Mouse (Mus musculus): ENCODE data around the gene Sh3pxd2a. TPM values are rescaled to one million over a fixed set of nuclear protein-coding genes. Genes with fewer than 3 reads are reported as not detected.

The Sh3pxd2a gene
- polyA plus RNA-seq, 1 experiment from 2014 or later, result 1.7 TPM

DNA sequence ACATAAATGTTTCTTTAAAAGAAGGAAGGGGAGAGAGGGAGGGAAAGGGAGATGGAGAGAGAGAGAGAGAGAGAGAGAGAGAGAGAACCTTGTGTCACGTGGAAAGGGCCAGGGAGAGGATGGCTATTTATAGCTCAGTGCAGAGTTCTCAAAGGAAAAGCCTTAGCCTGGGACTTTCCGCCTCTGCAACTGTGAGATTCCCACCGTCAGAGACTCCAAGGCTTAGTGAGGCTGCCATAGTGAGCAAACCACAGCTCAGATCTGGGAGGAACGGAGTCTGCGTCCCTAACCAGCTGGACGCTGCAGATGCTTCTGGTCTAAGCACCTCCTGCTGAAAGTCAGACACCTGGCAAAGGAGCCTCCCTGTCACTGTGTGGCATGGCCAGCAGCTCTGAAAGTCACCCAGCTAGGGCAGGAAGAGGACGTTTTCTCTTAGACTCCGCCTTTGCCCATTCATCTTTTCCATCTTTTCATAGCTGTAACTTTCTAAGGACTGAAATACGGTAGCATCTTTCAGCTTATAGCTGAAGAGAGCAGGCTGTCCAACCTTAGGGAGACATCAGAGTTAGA lies 21.9 kb upstream of the Sh3pxd2a start:
- H3K27ac ChIP-seq (replicated peaks), result no peak overlapping the region
- H3K4me1 ChIP-seq, result peaks cover 11% of the 10 kb centered on the region
- no peaks in the 10 kb centered on the region for H3K36me3 ChIP-seq
- WGBS, result 50% methylated on average over 9 of the region's 9 CpGs
- no peak overlapping the region for H3K4me3 ChIP-seq
- DNase-seq (ENCODE audit: low spot score), result no peak
- peaks cover 12% of the 10 kb centered on the region; the same call in 1 of the 2 replicates for H3K9me3 ChIP-seq (replicated peaks)
- H3K27me3 ChIP-seq (ENCODE audit: low read depth, poor library complexity, severe bottlenecking), result no peaks in the 10 kb centered on the region

DNA sequence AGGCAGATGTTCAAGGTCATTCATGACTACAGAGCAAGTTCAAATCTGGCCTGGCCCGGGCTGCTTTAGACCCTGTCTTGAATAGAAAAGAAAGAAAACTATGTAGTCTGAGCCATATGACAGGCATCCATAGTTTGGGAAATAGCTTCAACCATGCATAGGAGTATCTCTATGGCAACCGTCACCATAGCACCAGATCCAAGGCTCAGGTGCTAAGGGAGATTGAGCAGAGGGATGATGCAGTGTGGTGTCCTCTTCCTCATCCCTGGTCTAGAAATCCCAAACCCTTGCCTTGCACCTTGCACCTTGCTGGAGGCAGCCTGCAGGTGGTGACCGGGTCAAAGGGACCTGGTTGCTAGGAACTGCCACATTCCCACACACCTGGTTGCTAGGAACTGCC lies 19.9 kb upstream of the Sh3pxd2a start:
- no peak for DNase-seq (ENCODE audit: low spot score)
- Histone ChIP-seq H3K4me1 (peaks cover 11% of the 10 kb centered on the region), H3K36me3 (no peaks in the 10 kb centered on the region), H3K4me3 (no peak overlapping the region), H3K27ac (replicated peaks) (no peak overlapping the region), H3K9me3 (replicated peaks) (peaks cover 6% of the 10 kb centered on the region; the same call in 1 of the 2 replicates), H3K27me3 (ENCODE audit: low read depth, poor library complexity, severe bottlenecking) (no peaks in the 10 kb centered on the region)
- WGBS, result 87% methylated on average over 3 of the region's 3 CpGs

DNA sequence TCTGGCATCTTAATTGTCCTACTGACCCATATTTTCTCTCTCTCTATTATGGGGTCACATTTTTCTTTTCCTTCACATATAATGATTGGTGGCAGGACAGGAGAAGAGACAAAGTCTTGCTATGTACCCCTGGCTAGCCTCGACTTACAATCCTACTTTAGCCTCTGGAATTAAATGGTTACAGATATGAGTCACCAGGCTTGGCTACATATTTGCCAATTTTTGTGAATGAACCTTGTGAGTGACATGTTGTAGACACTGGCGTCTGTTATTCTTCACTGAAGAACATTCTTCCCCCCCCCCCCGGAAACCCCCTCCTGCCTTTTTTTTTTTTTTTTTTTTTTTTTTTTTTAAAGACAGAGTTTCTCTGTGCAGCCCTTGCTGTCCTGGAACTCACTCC lies 19.1 kb upstream of the Sh3pxd2a start:
- H3K27ac ChIP-seq (replicated peaks), result no peak overlapping the region
- H3K27me3 ChIP-seq (ENCODE audit: low read depth, poor library complexity, severe bottlenecking), result no peaks in the 10 kb centered on the region
- no peak for DNase-seq (ENCODE audit: low spot score)
- 84% methylated on average over 3 of the region's 3 CpGs for WGBS
- H3K9me3 ChIP-seq (replicated peaks), result peaks cover 5% of the 10 kb centered on the region; the same call in 1 of the 2 replicates
- peaks cover 11% of the 10 kb centered on the region for H3K4me1 ChIP-seq
- no peak overlapping the region for H3K4me3 ChIP-seq
- H3K36me3 ChIP-seq, result no peaks in the 10 kb centered on the region

DNA sequence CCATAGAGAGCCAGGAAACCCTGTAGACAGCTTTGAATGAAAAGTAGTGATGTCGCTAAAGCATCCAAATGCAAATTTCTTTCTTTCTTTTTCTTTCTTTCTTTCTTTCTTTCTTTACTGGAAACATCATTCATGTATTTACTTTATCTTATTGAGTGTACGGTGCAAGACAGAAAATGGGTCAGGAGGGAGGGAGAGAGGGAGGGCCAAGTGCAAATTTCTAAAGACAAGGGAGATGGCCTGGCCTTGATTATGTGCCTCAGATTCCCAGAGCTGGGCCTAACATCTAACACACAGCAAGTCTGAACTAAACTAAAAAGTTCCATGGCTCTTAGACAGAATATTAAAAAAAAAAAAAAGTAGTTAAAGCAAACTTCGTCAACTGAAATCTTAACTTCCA lies 9.3 kb upstream of the Sh3pxd2a start:
- 94% methylated on average over 3 of the region's 3 CpGs for WGBS
- H3K4me3 ChIP-seq, result no peak overlapping the region
- peak overlapping the region; percentile 57; the same call in 1 of the 2 replicates for H3K27ac ChIP-seq (replicated peaks)
- peaks cover 14% of the 10 kb centered on the region for H3K4me1 ChIP-seq
- H3K36me3 ChIP-seq, result no peaks in the 10 kb centered on the region
- no peak for DNase-seq (ENCODE audit: low spot score)
- no peaks in the 10 kb centered on the region for H3K9me3 ChIP-seq (replicated peaks)
- no peaks in the 10 kb centered on the region; the same call in 1 of the 2 replicates for H3K27me3 ChIP-seq (ENCODE audit: low read depth, poor library complexity, severe bottlenecking)

DNA sequence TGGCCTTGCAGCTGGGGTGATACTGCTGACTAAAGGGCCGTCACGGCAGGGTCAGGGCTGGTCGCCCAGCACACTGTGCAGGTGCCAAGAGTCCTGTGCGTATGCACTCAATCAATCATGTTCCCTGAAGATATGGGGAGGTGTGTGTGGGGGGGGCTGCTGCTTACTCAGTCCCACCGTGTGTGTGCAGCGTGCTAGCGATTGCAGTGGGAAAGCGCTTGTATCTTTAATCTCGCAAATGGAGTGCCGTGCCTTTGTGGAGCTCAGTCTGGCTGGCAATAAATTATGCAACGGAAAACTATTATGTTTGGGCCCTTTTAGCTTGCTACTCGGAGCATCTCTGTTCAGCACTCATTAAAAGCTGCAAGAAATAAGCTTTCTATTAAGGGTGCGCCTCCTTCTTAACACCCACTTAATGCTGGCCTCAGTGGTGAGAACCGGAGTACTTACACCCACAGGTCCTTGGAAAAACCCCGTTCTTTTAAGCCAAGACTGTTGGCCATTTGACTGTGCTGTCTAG lies 8.7 kb upstream of the Sh3pxd2a start:
- Histone ChIP-seq H3K36me3 (no peaks in the 10 kb centered on the region), H3K27me3 (ENCODE audit: low read depth, poor library complexity, severe bottlenecking) (no peaks in the 10 kb centered on the region; the same call in 1 of the 2 replicates), H3K4me1 (peaks cover 14% of the 10 kb centered on the region), H3K27ac (replicated peaks) (peak overlapping the region; percentile 57; the same call in 1 of the 2 replicates), H3K9me3 (replicated peaks) (no peaks in the 10 kb centered on the region), H3K4me3 (no peak overlapping the region)
- 73% methylated on average over 15 of the region's 15 CpGs for WGBS
- no peak for DNase-seq (ENCODE audit: low spot score)

DNA sequence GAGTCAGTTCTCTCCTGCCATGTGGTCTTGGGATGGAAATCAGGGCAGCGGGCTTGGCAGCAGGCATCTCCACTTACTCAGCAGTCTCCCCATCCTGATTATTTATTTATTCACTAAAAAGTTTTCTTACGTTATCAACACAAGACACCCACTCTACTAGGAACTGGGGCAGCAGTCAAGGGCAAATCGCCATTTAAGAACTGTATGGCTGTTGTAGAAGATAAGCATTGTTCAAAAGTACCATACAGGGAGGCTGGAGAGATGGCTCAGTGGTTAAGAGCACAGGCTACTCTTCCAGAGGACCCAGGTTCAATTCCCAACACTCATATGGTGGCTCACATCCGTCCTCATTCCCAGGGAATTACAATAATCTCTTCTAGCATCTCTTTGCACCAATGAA lies 7.6 kb upstream of the Sh3pxd2a start:
- Histone ChIP-seq H3K9me3 (replicated peaks) (no peaks in the 10 kb centered on the region), H3K4me3 (no peak overlapping the region), H3K4me1 (peaks cover 14% of the 10 kb centered on the region), H3K36me3 (no peaks in the 10 kb centered on the region), H3K27ac (replicated peaks) (no peak overlapping the region), H3K27me3 (ENCODE audit: low read depth, poor library complexity, severe bottlenecking) (no peaks in the 10 kb centered on the region; the same call in 1 of the 2 replicates)
- WGBS, result 81% methylated on average over 4 of the region's 4 CpGs
- no peak for DNase-seq (ENCODE audit: low spot score)

DNA sequence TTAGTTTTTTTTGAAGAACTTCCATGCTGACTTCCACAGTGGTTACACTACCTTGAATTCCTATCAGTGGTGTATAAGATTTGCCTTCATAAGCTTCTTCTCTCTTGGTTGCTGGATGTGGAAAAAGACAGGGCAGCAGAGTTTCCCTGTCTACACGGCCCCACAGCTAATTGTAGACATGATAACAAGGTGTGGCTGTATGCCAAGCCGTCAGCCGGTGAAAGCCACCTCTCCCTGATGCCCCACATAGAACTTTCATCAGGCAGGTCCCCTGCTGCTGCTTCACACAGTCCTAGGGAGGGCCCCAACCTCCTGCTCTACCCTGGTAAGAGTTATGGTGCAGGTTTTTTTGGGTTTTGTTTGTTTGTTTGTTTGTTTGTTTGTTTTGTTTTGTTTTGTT lies 4.5 kb upstream of the Sh3pxd2a start:
- Histone ChIP-seq H3K4me1 (peaks cover 29% of the 10 kb centered on the region), H3K4me3 (no peak overlapping the region), H3K27ac (replicated peaks) (no peak overlapping the region), H3K9me3 (replicated peaks) (no peaks in the 10 kb centered on the region), H3K36me3 (no peaks in the 10 kb centered on the region), H3K27me3 (ENCODE audit: low read depth, poor library complexity, severe bottlenecking) (peaks cover 8% of the 10 kb centered on the region)
- 84% methylated on average over 3 of the region's 3 CpGs for WGBS
- no peak for DNase-seq (ENCODE audit: low spot score)

DNA sequence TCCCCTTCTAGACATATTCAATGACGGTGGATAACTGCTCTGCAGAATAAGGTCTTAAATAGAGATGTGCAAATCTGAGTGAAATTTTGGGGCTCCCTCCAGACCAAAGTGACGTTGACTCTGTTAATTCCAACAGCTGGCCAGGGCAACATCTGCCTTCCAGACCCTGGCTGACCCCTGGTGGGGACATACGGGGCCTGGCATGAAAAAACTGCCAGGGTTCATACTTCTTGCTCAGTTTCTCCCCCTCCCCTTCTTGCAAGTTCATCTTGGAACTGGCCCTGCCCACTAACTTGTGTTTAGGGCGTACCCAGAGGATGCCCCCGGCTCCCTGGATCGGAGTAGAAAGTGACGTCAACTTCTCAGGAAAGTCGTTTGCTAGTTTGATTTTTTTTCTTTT lies 2.6 kb upstream of the Sh3pxd2a start:
- H3K9me3 ChIP-seq (replicated peaks), result peaks cover 3% of the 10 kb centered on the region
- no peak overlapping the region for H3K27ac ChIP-seq (replicated peaks)
- no peak overlapping the region for H3K4me3 ChIP-seq
- H3K36me3 ChIP-seq, result 0 out of 2 replicates have a peak, but pooled peaks cover 2% of the 10 kb centered on the region
- peaks cover 34% of the 10 kb centered on the region for H3K4me1 ChIP-seq
- no peak for DNase-seq (ENCODE audit: low spot score)
- 73% methylated on average over 8 of the region's 8 CpGs for WGBS
- H3K27me3 ChIP-seq (ENCODE audit: low read depth, poor library complexity, severe bottlenecking), result peaks cover 19% of the 10 kb centered on the region

DNA sequence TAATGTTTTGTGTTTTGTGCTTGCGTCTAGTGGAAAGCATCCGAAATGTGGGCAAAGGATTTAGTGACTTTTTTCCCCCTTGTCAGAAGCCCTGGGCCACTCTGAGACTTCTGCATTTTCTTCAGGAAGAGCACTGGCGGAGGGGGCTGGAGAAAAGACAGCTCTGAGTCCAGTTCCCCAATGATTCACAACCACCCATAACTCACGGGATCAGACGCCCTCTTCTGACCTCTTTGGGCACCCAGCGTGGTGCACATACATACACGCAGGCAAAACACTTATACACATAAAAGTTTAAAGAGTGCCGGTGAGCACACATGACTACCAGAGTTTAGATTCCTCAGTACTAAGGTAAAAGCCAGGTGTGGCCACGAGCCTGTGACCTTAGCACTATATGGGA lies 1.3 kb upstream of the Sh3pxd2a start:
- peaks cover 38% of the 10 kb centered on the region for H3K4me1 ChIP-seq
- DNase-seq (ENCODE audit: low spot score), result no peak
- H3K9me3 ChIP-seq (replicated peaks), result peaks cover 5% of the 10 kb centered on the region
- H3K36me3 ChIP-seq, result 0 out of 2 replicates have a peak, but pooled peaks cover 3% of the 10 kb centered on the region
- no peak overlapping the region for H3K4me3 ChIP-seq
- peaks cover 26% of the 10 kb centered on the region for H3K27me3 ChIP-seq (ENCODE audit: low read depth, poor library complexity, severe bottlenecking)
- WGBS, result 56% methylated on average over 9 of the region's 9 CpGs
- peak overlapping the region; percentile 95 for H3K27ac ChIP-seq (replicated peaks)

DNA sequence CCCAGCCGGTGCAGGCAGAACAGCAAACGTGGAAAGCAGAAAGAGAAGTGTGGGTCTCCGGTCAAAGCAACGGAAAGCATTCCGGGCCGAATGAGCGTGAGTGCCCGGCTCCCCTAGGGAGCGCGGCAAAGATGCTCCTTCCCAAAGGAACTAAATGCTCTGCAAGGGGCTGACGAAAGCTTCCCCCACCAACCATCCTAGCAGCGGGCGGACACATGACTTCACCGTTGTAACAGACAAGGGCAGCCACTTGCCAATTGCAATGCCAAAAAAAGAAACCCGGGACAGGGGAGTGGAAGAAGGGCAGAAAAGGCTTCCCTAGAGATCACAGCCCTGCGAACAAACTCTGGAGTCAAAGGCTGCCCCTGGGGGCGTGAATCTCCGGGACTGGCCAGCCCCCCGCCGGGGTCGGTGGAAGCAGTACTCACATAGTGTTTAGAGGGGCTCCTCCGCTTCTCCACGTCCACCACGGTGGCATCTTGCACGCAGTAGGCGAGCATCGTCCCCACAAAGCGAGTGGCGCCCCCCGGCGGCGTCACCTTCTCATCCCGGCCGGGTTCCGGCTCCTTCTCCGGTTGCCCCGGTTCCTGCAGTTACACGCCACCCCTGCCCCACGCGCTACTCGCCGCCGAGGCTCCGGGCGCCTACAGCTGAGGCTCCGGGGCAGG lies 431 bp downstream of the Sh3pxd2a start:
- Histone ChIP-seq H3K36me3 (0 out of 2 replicates have a peak, but pooled peaks cover 3% of the 10 kb centered on the region), H3K4me3 (peak overlapping the region; percentile 85), H3K9me3 (replicated peaks) (peaks cover 5% of the 10 kb centered on the region), H3K27me3 (ENCODE audit: low read depth, poor library complexity, severe bottlenecking) (peaks cover 32% of the 10 kb centered on the region), H3K4me1 (peaks cover 46% of the 10 kb centered on the region), H3K27ac (replicated peaks) (peak overlapping the region; percentile 95)
- DNase-seq (ENCODE audit: low spot score), result peak; percentile 80
- under 1% methylated on average over 43 of the region's 46 CpGs for WGBS

DNA sequence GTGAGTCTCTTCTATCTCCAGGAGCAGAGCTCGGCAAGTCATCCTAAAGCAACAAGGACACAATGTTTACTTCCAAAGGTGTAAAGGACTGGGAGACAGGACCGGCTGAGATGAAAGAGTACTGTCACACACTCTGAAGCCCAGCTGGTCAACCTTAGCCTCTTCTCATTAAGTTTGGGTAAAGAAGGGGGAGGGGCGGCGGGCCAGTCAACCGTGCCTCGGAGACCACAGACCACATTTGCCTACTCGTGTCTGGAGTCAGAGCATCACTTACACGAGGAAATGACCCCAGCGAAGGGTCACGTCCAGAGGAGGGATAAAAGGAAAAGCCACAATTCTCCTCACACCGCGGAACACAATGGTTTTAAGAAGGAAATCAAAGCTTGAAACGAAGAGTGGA lies 995 bp downstream of the Sh3pxd2a start:
- peak overlapping the region; percentile 95 for H3K27ac ChIP-seq (replicated peaks)
- peak overlapping the region; percentile 85 for H3K4me3 ChIP-seq
- peaks cover 51% of the 10 kb centered on the region for H3K4me1 ChIP-seq
- peak; percentile 57 for DNase-seq (ENCODE audit: low spot score)
- peaks cover 32% of the 10 kb centered on the region for H3K27me3 ChIP-seq (ENCODE audit: low read depth, poor library complexity, severe bottlenecking)
- 0 out of 2 replicates have a peak, but pooled peaks cover 3% of the 10 kb centered on the region for H3K36me3 ChIP-seq
- peaks cover 5% of the 10 kb centered on the region for H3K9me3 ChIP-seq (replicated peaks)
- under 1% methylated on average over 13 of the region's 13 CpGs for WGBS

DNA sequence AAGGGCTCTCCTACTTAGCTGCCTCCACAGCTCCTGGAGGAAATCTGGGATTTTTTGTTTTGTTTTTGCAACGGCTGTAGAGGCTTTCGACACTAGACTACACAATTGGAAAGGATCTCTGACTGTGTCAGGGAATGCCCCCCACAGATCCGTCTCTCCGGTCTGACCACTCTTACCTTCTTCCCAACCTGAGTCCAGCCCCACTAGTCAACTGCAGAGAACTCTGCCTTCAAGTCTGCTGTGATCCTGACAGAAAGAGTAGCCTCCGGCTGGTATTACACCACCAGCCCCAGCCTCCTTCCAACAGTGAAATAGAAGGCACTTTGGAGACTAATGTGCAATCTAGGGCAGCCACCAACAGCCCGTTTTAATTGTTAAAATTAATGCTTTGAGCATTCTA lies 1.5 kb downstream of the Sh3pxd2a start:
- 0 out of 2 replicates have a peak, but pooled peaks cover 3% of the 10 kb centered on the region for H3K36me3 ChIP-seq
- peaks cover 32% of the 10 kb centered on the region for H3K27me3 ChIP-seq (ENCODE audit: low read depth, poor library complexity, severe bottlenecking)
- peak overlapping the region; percentile 85 for H3K4me3 ChIP-seq
- no peak for DNase-seq (ENCODE audit: low spot score)
- no peak overlapping the region for H3K27ac ChIP-seq (replicated peaks)
- peaks cover 56% of the 10 kb centered on the region for H3K4me1 ChIP-seq
- peaks cover 5% of the 10 kb centered on the region for H3K9me3 ChIP-seq (replicated peaks)
- 14% methylated on average over 6 of the region's 6 CpGs for WGBS

DNA sequence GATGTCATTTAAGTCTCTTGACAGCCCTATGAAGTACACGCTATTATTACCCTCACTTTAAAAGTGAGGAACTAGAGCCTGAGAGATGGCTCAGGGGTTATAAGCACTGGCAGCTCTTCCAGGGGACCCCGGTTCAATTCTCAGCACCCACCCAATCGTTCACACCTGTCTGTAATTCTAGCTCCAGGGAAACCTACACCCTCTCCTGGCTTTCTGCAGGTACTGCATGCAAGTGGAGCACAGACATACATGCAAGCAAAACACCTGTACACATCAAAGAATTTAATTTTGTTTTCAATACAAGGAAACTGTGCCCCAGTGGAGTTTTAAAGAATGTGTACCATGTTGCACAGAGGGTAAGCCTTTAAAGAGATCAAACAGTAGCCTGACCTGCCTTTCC lies 2.4 kb downstream of the Sh3pxd2a start:
- Histone ChIP-seq H3K4me1 (peaks cover 65% of the 10 kb centered on the region), H3K9me3 (replicated peaks) (peaks cover 5% of the 10 kb centered on the region)

More for the DNA sequence above, 2.4 kb downstream of the Sh3pxd2a start:
- Histone ChIP-seq H3K36me3 (0 out of 2 replicates have a peak, but pooled peaks cover 3% of the 10 kb centered on the region), H3K4me3 (no peak overlapping the region), H3K27ac (replicated peaks) (no peak overlapping the region), H3K27me3 (ENCODE audit: low read depth, poor library complexity, severe bottlenecking) (peaks cover 32% of the 10 kb centered on the region)
- WGBS, result 95% methylated on average over 3 of the region's 3 CpGs
- no peak for DNase-seq (ENCODE audit: low spot score)
